Mouse (Mus musculus) left cerebral cortex, postnatal 25 days (tissue): ENCODE measurements around the gene Gpatch2. TPM values are rescaled to one million over a fixed set of nuclear protein-coding genes. Genes with fewer than 3 reads are reported as not detected.

Source experiments
- DNase-seq, 2 experiments: peaks; one replicate each; pipeline ENCODE4 v3.0.0; 2022; ENCODE audit warnings: low spot score in 2 of 2, mixed read lengths in 1 of 2
- intact Hi-C: fragments of 180-260 bp; cut with DNase I; formaldehyde crosslinking; loops from one replicate; pipeline ENCODE4 v1.15.1; 2025
- total RNA-seq, 2 experiments: library from RNA; stranded (reverse); gene quantifications; 2 replicates each; pipeline ENCODE4 v1.2.3; 2021

Gene Gpatch2
- total RNA-seq, 2 experiments from 2014 or later = 18.9 to 22.3 TPM

DNA sequence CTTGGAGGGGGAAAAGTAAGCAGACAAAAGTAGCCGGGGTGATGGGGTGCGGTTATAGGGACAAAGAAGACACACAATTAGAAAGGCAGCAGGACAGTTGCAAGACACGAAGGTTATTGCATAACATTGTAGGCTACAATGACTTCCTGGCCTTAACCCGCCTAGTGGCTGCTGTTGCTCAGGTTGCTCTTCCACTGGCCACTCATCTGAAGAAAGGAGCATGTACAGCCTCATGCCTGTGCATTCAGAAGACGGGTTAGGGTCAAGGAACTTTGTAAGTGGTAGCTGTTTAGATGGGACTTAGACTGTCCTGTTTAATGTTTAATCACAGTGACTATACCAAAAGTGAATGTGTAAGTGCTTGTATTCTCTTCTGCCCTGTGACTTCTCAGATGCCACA lies 26.0 kb downstream of the Gpatch2 start:
- intact Hi-C loops = no loop called here
- DNase-seq = no peak

DNA sequence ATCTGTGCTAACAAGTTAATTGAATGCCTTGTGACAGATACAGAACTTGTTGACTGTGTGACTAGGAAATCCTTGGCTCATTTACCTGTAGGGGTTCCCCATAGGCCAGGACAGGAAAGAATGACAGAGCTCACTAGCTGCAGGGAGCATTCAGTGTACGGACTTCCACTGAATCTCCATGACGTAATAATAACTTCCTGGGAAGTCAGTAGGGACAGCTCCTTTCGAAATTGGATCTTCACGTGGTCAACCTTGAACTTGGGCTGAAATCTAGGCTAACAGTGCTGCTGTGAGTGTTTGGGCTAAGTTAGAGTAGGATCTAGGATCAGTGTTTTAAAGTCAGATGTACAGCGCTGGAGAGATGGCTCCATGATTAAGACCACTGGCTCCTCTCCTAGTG lies 29.4 kb downstream of the Gpatch2 start:
- intact Hi-C loops = no loop called here
- no peak for DNase-seq

DNA sequence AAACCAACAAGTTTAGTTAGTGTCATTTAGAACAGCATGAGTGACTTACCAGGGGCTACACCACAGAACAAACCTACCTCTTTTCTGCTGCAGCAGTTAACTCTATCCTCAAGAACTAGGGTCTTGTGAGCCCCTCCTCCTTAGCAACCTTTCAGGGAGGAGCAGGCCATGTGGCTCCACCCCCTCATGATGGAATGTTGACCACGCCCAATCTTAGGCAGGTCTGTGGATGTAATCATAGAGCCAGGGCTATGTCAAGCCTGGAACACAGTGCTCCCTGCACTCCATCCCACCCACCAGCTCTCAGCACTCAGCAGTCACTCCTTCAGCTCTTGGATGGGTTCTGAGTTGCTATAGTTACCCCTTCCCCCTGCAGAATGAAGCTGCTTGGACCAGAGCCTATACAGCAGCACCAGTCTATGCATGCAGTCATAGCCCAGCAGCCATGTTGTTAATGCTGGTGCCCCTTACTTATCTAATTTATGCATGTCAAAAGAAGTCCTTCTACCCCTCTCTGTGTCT lies 35.5 kb downstream of the Gpatch2 start:
- DNase-seq = peak in 1 of 2 experiments; percentile 29
- intact Hi-C loops = no loop called here

DNA sequence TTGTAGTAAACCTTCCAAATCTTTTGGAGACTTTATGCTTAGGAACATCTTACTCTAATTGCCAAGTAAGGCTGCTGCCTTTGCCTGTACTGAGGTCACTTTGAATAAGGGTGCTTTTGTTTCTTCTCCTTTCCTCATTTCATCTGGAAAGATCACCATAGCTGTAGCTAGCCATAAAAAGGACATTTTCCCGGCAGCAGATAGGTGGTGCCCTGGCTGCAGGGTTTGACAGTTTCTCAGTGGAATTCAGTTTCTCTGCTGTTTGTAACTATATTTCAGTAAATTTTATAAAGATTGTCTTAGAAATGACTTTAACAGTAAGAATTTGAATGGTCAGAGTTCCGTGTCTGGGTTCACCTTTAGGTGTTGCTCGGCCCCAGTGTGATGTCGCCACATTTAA lies 43.4 kb downstream of the Gpatch2 start:
- DNase-seq = no peak
- intact Hi-C loops = no loop called here

DNA sequence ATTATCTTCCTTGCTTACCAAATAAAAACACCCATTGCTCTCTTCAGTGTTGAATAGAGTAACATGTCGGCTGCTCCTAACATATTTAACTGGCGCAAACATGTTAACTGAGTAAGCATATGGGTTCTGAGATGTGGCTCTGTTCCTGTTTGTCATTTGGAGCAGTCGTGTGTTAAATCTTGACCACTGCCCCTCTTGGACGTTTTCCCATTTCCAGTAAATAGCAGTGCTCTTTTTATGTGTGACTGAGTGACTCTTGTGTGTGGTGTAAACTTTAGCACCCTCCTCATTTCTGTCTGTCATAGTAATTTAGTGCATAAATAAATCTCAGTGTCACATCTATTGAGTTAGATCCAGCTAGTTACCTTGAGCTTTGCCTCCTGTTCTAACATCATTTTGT lies 52.3 kb downstream of the Gpatch2 start:
- intact Hi-C loops = no loop called here
- no peak for DNase-seq

DNA sequence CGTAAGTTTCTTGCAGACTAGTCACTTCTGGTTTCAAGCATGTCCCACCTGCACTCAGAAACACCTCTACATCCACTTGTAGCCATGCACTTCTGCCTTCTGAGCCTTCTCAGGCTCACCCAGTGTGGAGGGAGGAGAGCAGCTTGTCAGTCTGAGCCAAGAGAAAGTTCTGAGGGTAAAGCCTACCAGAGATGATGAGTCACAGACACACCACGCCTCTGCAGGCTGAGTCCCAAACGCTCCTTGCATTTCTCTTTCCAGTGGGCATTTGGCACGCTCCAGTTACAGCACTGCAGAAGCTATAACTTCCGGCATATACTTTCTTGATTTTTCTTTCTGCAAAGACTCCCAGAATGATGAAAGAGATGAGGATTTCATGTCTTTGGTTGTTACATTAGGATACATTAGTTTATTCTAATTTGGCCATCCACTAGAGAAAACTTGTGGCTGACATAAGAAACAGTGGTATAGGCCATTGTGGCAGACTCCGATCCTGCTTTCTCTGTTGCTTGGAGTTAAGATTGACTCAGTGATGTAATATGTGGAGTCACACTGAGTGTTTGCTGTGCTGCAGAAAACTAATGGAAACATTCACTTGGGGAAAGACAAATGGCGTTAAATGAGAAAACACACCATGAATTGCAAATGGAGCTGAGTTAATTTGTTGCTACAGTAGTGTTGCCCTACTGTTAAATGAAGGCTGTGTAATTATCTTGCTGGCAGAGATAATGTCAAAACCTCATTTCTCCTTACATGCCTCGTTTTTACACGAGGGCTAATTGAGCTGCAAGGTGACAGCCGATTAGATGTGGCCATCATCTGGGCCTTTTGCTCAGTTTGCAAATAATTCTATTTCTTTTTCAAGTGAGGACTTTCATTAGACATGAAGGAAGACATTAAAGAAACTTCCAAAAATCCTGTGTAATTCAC lies 55.3 kb downstream of the Gpatch2 start:
- intact Hi-C loops = loop anchor here (10.0 kb wide), 1 partner anchor 704 kb away; no protein-coding TSS in a partner anchor
- peak; percentile 62 to 94 for DNase-seq

DNA sequence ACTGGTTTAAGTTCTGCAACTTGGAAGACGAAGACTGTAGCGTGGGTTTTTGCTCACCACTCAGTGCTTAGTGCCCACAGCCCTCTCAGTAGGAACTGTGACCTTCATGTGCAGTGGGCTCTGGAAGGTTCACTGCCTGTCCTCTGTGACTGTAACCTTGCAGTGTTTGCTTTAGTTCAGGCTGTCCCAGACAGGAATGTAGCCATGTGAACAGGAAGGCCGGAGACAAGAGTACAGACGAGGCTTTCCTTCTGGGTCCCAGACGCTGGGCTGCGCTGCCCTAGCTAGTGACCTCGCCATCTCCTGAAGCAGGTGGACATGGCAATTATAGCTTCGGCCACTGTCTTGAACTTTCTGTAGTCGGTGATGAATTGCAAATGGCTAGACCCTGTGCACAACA lies 62.0 kb downstream of the Gpatch2 start:
- DNase-seq = no peak
- intact Hi-C loops = loop anchor here (10.0 kb wide), 1 partner anchor 697 kb away; no protein-coding TSS in a partner anchor

DNA sequence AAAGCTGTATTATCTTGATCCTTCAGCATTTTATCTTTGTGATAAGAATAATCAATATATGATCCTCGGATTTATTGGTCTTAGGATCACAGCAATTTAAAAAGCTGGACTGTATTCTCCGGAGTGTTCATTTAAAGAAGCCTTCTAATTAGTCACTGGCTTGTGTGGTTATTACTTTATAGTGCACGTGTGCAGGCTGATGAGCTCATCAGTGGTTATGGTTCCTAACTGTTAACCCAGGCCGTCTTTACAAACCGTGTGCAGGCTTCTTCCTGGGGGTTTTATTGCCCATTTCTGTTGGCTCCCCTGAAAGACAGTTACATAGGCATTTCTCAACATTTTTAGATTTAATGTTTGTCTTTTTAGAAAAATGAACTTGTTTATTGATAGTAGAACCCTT lies 63.2 kb downstream of the Gpatch2 start:
- DNase-seq = no peak
- intact Hi-C loops = loop anchor here (10.0 kb wide), 1 partner anchor 696 kb away; no protein-coding TSS in a partner anchor

DNA sequence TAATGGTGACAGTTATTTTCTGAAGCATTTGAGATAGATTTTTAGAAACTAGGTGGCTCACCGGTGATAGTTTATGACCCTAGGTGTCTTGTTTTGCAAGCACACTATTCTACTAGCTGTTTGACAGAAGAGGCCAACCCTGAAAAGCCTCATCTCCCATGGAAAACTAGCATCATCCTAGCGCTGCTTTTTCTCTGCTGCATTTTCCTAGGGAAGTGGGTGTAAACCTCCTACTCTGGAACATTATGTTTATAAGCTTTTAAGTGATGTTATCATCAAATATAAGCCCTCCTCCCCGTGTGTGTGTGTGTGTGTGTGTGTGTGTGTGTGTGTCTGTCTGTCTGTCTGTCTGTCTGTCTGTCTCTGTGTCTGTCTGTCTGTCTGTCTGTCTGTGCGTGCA lies 64.5 kb downstream of the Gpatch2 start:
- no peak for DNase-seq
- intact Hi-C loops = loop anchor here (10.0 kb wide), 1 partner anchor 695 kb away; no protein-coding TSS in a partner anchor

DNA sequence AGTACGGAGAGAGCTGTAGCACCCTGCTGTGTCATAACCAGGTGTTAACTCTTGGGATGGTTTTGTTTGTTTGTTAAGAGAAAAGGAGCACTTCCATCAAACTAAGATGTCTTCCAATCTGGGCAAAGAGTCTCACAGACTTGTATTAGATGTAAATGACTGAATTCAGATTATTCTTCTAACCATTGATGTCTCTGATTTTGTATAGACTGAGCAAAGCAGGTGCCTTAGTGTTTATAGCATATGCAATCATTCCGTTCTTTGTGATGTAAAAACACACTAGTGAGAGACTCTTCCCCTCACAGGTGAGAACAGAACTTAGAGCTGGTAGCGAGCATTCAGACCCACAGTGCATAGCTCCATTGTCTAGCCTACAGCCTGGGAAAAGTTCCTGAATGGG lies 67.0 kb downstream of the Gpatch2 start:
- intact Hi-C loops = no loop called here
- DNase-seq = no peak

DNA sequence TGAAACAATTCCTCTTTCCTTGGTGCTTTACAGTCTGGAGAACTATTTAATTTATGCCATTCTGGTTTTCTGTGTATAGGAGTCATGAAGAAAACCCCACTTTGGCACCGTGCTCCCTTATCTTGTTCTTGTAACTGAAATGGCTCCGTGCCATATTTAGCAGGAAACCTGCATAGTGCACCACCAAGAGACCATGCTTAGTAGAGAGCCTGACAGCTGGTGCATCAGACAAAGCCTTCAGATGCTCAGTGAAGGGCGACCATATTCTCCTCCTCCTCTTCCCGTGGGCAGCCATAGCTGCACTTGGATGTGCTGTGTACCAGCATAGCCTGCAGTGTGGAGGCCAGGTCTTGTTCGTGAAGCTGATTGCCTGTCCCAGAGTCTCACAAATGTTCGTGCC lies 67.5 kb downstream of the Gpatch2 start:
- intact Hi-C loops = no loop called here
- peak; percentile 12 to 49 for DNase-seq

DNA sequence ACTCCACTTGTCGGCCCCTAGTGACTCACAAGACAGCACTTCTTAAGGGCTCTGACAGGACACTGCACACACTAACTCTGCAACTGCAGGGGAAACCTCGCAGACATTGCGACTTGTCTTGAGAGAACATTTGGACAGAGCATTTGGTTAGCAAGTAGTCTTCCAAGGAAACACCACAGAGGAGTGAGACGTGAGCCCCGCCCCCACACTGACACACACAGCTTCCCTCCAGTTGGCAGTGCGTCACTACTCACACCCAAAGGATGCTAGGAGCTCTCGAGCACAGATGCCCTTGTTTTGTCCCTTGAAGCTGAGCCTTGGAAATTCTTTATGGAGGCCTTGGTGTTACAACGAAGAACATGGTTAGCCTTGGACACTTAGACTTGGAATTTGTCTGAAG lies 70.4 kb downstream of the Gpatch2 start:
- peak in 1 of 2 experiments; percentile 63 for DNase-seq
- intact Hi-C loops = no loop called here

DNA sequence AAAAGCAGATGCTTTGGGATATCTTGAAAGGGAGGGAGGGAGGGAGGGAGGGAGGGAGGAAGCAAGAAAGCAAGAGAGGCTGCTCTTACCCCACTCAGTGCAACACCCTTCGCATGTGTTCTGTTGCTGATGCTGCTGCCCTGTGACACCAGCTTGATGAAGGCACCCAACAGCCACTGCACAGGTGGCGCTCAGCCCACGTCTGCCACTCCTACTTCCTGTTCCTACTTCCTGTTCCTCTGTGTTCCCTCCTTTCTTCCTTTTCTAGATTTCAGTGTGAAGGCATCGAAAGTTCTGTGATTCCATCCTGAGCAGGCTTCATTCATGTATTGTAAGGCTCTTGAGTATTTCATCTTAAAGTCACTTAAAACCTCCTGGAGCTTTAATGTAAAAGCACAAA lies 71.1 kb downstream of the Gpatch2 start:
- intact Hi-C loops = no loop called here
- no peak for DNase-seq

DNA sequence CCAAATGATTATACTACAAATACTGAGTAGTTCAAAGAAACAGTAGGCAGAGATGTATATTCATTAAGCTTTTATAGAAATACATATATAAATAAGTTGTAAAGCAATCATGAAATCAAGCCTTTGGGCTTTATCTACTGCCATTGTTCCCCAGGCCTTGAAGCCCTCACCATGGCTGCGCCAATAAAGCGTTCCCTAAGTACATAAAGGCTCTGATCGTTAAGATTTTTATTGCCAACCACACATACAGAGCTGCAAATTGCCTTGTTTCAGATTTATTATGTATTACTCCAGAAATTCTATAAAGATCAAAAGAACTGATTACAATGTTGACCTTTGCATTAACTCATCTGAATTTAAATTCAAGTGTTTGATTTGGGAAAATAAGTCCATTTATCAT lies 71.6 kb downstream of the Gpatch2 start:
- no peak for DNase-seq
- intact Hi-C loops = no loop called here

DNA sequence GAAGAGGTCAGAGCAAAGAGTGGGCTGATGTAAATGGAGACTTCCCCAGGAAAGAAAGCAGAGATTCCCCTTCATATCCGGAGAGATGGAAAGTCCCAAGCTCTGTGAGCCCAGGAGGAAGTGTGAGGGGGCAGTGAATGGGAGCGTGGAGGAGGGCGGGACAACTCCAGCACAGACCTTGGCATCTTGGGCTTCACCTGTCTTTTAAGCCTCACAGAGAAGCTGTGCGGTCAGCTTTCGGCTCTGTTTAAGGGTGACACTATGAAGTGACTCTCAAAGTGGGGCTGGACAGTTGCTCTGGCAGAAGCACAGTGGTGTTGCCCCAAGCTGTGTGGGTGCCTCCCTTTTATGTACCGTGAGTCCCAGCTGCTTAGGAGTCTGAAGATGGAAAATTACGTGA lies 74.9 kb downstream of the Gpatch2 start:
- intact Hi-C loops = no loop called here

DNA sequence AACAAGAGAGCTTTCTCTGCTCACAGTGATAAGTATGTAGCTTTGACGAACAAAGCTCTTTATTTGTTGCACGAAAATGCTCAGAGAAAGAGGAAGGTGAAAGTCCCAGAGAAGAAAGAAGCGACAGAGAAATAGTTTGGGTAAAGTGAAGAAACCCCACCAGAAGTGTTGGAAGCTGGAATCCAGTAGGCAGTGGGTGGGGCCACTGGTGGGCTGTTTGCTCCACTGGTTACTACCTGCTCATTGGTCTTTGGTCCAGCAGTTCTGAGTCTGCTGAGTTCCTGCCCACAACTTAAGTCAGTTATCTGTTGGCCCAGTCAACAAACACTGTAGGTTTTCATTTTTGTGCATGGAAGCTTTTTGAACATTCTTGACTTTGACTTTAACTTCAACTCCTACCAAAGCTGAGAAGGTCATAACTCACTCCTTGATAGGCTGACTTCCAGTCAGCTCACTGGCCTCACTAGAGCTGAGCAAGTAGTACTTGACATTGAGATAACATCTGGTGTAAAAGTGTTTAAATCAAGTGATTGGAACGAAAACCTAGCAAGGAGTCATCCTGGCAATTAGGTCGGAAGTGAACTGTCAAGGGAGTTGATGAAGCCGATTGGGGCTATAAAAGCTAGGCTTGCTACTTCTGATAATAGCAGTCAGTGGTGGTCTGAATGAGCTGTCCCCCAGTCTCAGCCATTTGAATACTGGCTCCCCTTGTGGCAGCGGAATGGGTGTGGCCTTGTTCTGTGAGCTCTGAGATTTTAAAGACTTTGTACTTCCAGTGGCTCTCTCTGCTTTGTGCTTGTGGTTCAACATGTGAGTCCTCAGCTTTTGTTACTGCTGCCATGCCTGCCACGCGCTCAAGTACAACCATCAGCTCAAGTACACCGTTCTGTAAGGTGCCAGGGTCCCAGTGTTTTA lies 76.4 kb downstream of the Gpatch2 start:
- DNase-seq = no peak
- intact Hi-C loops = no loop called here

More for the DNA sequence above, 74.9 kb downstream of the Gpatch2 start:
- no peak for DNase-seq

DNA sequence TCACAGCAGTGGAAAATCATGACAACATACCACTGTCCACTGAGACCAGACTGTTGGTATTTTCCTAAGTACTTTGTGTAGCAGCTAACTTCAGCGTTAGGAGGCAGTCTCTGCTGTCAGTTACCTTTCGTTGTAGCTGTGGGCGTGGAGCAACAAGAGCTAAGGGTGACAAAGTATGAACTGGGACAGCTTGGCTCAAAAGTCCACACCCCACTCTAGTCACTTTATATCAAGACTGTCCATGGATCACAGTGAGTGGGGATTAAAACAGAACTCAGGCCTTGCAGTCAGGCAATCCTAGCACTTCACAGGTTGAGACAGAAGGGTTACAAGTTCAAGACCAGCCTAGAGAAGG lies 77.1 kb downstream of the Gpatch2 start:
- intact Hi-C loops = no loop called here
- no peak for DNase-seq

DNA sequence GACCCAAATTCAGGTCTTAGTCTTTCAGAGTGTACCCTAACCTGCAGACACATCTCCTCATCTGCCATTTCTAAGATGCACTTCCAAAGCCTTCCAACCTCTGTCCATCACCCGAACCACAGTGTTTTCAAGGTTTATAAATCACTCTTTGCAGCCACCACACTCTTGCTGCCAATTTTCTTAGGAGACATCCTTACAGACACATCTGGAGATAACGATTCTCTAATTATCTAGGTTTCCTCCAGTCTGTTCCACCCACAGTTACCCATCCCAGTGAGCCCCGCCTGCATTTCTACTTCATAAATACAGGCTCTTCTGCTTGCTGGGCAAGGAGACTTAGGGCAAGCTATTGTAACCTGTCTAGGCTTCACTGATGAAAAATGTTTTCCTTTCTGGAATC lies 77.9 kb downstream of the Gpatch2 start:
- no peak for DNase-seq
- intact Hi-C loops = no loop called here

DNA sequence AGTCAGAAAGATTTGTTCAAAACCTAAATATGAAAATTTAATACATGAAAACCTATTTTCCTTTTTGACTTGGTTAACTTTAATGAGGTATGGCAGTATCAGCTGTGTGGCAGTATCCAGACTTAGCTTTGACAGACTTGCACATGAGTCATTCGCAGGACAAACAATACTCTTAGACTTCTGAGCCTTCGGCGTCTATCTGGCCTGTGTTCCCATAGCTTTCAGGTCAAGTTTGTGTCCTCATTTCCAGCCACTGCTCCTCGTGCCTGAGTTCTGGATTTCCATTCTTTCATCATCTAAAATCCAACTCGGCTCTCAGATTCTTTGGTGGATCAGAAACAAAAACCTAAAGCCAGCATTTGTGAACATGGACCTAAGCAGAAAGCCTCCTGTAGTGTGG lies 79.2 kb downstream of the Gpatch2 start:
- intact Hi-C loops = no loop called here

DNA sequence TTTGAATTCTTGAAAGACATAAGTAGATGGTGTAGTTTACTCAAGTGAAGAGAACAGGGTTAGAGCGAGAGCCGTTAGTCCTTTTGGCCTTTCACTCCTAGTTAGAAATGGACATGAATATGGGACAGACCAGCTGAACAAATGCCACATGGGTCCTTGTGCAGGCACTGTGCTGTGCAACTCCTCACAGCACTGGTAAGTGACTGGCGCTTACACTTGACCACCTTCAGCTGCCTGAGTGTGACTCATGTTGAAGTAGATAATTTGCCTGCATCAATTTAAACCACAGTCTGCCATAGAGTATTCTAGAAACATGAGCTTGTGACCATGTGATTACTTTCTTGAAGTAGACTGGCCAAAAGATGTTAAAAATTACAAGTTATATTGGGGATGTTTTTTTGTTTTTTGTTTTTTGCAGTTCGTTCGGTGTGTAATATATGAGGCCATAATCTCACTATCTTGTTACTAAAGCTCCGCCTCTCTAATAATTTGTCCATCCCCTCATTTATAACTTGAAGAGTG lies 79.8 kb downstream of the Gpatch2 start:
- no peak for DNase-seq
- intact Hi-C loops = no loop called here

More for the DNA sequence above, 79.2 kb downstream of the Gpatch2 start:
- DNase-seq = no peak
